Mouse (Mus musculus): Measurements from ENCODE around the gene Tmem98. TPM values are rescaled to one million over a fixed set of nuclear protein-coding genes. Genes with fewer than 3 reads are reported as not detected.
A peak's percentile ranks its signal among the peaks of the same experiment; 100 is the strongest.

Tmem98 gene
- polyA plus RNA-seq, 1 experiment: 23.0 TPM

GRCm38 (mm10) chr11:80771186-80771585 lies 38.8 kb upstream of the Tmem98 start:
- H3K4me3 ChIP-seq (ENCODE audit: insufficient read depth, low read depth, low read length): no peak overlapping the region
- no peaks in the 10 kb centered on the region for H3K36me3 ChIP-seq (ENCODE audit: control insufficient read depth, insufficient read depth, low read length)
- H3K27me3 ChIP-seq (replicated peaks; ENCODE audit: control insufficient read depth, insufficient read depth, low read length): no peaks in the 10 kb centered on the region
- no peak overlapping the region; the same call in 1 of the 2 replicates for H3K27ac ChIP-seq (ENCODE audit: insufficient read depth, low read depth, low read length)
- peaks cover 36% of the 10 kb centered on the region for H3K4me1 ChIP-seq (ENCODE audit: control insufficient read depth, insufficient read depth, low read length)
- WGBS: 68% methylated on average over 3 of the region's 3 CpGs
- peak; percentile 48 for DNase-seq
- TF ChIP-seq CTCF (conservative IDR thresholded peaks at IDR 0.05; ENCODE audit: insufficient read depth, insufficient read length, low read depth, low read length) (no peak), POLR2A (IDR thresholded peaks at IDR 0.05; ENCODE audit: low read depth, low read length) (no peak)

GRCm38 (mm10) chr11:80771596-80772250 lies 38.3 kb upstream of the Tmem98 start:
- Histone ChIP-seq H3K4me1 (ENCODE audit: control insufficient read depth, insufficient read depth, low read length) (peaks cover 33% of the 10 kb centered on the region), H3K4me3 (ENCODE audit: insufficient read depth, low read depth, low read length) (no peak overlapping the region), H3K27me3 (replicated peaks; ENCODE audit: control insufficient read depth, insufficient read depth, low read length) (no peaks in the 10 kb centered on the region), H3K36me3 (ENCODE audit: control insufficient read depth, insufficient read depth, low read length) (no peaks in the 10 kb centered on the region), H3K27ac (ENCODE audit: insufficient read depth, low read depth, low read length) (no peak overlapping the region)
- WGBS: 58% methylated on average over 5 of the region's 5 CpGs
- no peak for TF ChIP-seq CTCF (conservative IDR thresholded peaks at IDR 0.05; ENCODE audit: insufficient read depth, insufficient read length, low read depth, low read length)
- TF ChIP-seq POLR2A (IDR thresholded peaks at IDR 0.05; ENCODE audit: low read depth, low read length): no peak
- DNase-seq: no peak

- H3K4me1 ChIP-seq (ENCODE audit: control insufficient read depth, insufficient read depth, low read length): peaks cover 30% of the 10 kb centered on the region
- WGBS: 87% methylated on average over 6 of the region's 6 CpGs
- no peak for DNase-seq
- no peaks in the 10 kb centered on the region for H3K27me3 ChIP-seq (replicated peaks; ENCODE audit: control insufficient read depth, insufficient read depth, low read length)
- no peak overlapping the region for H3K4me3 ChIP-seq (ENCODE audit: insufficient read depth, low read depth, low read length)
- TF ChIP-seq CTCF (conservative IDR thresholded peaks at IDR 0.05; ENCODE audit: insufficient read depth, insufficient read length, low read depth, low read length) (no peak), POLR2A (IDR thresholded peaks at IDR 0.05; ENCODE audit: low read depth, low read length) (no peak)
- H3K36me3 ChIP-seq (ENCODE audit: control insufficient read depth, insufficient read depth, low read length): no peaks in the 10 kb centered on the region
- no peak overlapping the region for H3K27ac ChIP-seq (ENCODE audit: insufficient read depth, low read depth, low read length)
Observed at GRCm38 (mm10) chr11:80772595-80773210, 37.3 kb upstream of the Tmem98 start.

- H3K4me1 ChIP-seq (ENCODE audit: control insufficient read depth, insufficient read depth, low read length): peaks cover 31% of the 10 kb centered on the region
- no peaks in the 10 kb centered on the region for H3K36me3 ChIP-seq (ENCODE audit: control insufficient read depth, insufficient read depth, low read length)
- H3K27ac ChIP-seq (ENCODE audit: insufficient read depth, low read depth, low read length): no peak overlapping the region
- H3K27me3 ChIP-seq (replicated peaks; ENCODE audit: control insufficient read depth, insufficient read depth, low read length): no peaks in the 10 kb centered on the region
- H3K4me3 ChIP-seq (ENCODE audit: insufficient read depth, low read depth, low read length): no peak overlapping the region
- DNase-seq: no peak
- WGBS: 66% methylated on average over 3 of the region's 3 CpGs
- TF ChIP-seq CTCF (conservative IDR thresholded peaks at IDR 0.05; ENCODE audit: insufficient read depth, insufficient read length, low read depth, low read length) (no peak), POLR2A (IDR thresholded peaks at IDR 0.05; ENCODE audit: low read depth, low read length) (no peak)
Observed at GRCm38 (mm10) chr11:80775535-80775934, 34.4 kb upstream of the Tmem98 start.

- DNase-seq: no peak
- peaks cover 23% of the 10 kb centered on the region for H3K4me1 ChIP-seq (ENCODE audit: control insufficient read depth, insufficient read depth, low read length)
- no peak overlapping the region for H3K4me3 ChIP-seq (ENCODE audit: insufficient read depth, low read depth, low read length)
- TF ChIP-seq CTCF (conservative IDR thresholded peaks at IDR 0.05; ENCODE audit: insufficient read depth, insufficient read length, low read depth, low read length) (no peak), POLR2A (IDR thresholded peaks at IDR 0.05; ENCODE audit: low read depth, low read length) (no peak)
- H3K27ac ChIP-seq (ENCODE audit: insufficient read depth, low read depth, low read length): no peak overlapping the region
- H3K36me3 ChIP-seq (ENCODE audit: control insufficient read depth, insufficient read depth, low read length): no peaks in the 10 kb centered on the region
- 79% methylated on average over 2 of the region's 2 CpGs for WGBS
- no peaks in the 10 kb centered on the region for H3K27me3 ChIP-seq (replicated peaks; ENCODE audit: control insufficient read depth, insufficient read depth, low read length)
Observed at GRCm38 (mm10) chr11:80777708-80778107, 32.3 kb upstream of the Tmem98 start.

GRCm38 (mm10) chr11:80778157-80778556 lies 31.8 kb upstream of the Tmem98 start:
- Histone ChIP-seq H3K4me1 (ENCODE audit: control insufficient read depth, insufficient read depth, low read length) (peaks cover 18% of the 10 kb centered on the region), H3K4me3 (ENCODE audit: insufficient read depth, low read depth, low read length) (no peak overlapping the region; the same call in 1 of the 2 replicates), H3K36me3 (ENCODE audit: control insufficient read depth, insufficient read depth, low read length) (no peaks in the 10 kb centered on the region), H3K27ac (ENCODE audit: insufficient read depth, low read depth, low read length) (no peak overlapping the region), H3K27me3 (replicated peaks; ENCODE audit: control insufficient read depth, insufficient read depth, low read length) (no peaks in the 10 kb centered on the region)
- 63% methylated on average over 6 of the region's 6 CpGs for WGBS
- TF ChIP-seq POLR2A (IDR thresholded peaks at IDR 0.05; ENCODE audit: low read depth, low read length) (no peak), CTCF (conservative IDR thresholded peaks at IDR 0.05; ENCODE audit: insufficient read depth, insufficient read length, low read depth, low read length) (no peak)
- no peak for DNase-seq

- Histone ChIP-seq H3K36me3 (ENCODE audit: control insufficient read depth, insufficient read depth, low read length) (no peaks in the 10 kb centered on the region), H3K27ac (ENCODE audit: insufficient read depth, low read depth, low read length) (peak overlapping the region; percentile 72)
Observed at GRCm38 (mm10) chr11:80778916-80779526, 31.0 kb upstream of the Tmem98 start.

More at GRCm38 (mm10) chr11:80778916-80779526, 31.0 kb upstream of the Tmem98 start:
- peaks cover 14% of the 10 kb centered on the region for H3K4me1 ChIP-seq (ENCODE audit: control insufficient read depth, insufficient read depth, low read length)
- no peak for TF ChIP-seq CTCF (conservative IDR thresholded peaks at IDR 0.05; ENCODE audit: insufficient read depth, insufficient read length, low read depth, low read length)
- 1% methylated on average over 18 of the region's 18 CpGs for WGBS
- DNase-seq: peak; percentile 42
- H3K27me3 ChIP-seq (replicated peaks; ENCODE audit: control insufficient read depth, insufficient read depth, low read length): no peaks in the 10 kb centered on the region
- peak overlapping the region; percentile 88 for H3K4me3 ChIP-seq (ENCODE audit: insufficient read depth, low read depth, low read length)
